Mouse (Mus musculus) lung, postnatal 25 days (tissue): ENCODE measurements around the gene Tubb4b.
"Not testable (repeated sequence)": the region's sequence is repeated elsewhere in the genome, so short reads cannot be mapped to it uniquely, and the experiment has no call there.

Experiments used
- DNase-seq: peaks from one replicate; pipeline ENCODE4 v3.0.0; 2022; ENCODE audit warnings: low spot score

Tubb4b gene

GRCm38 (mm10) chr2:25224492-25224765, at the start of gene Tubb4b:
TSS of gene Tubb4b (minus strand) at chr2:25224702.
- DNase-seq, result no peak

GRCm38 (mm10) chr2:25273010-25273409, 48.5 kb upstream of the Tubb4b start:
- no peak for DNase-seq

GRCm38 (mm10) chr2:25272515-25272914, 48.0 kb upstream of the Tubb4b start:
- no peak for DNase-seq

- DNase-seq, result peak; percentile 97
Measured at GRCm38 (mm10) chr2:25271827-25272511, 47.5 kb upstream of the Tubb4b start, which contains the start of the genes Ssna1 and Anapc2. TSS of gene Ssna1 (minus strand) at chr2:25272438. TSS of gene Anapc2 (plus strand) at chr2:25272478.

GRCm38 (mm10) chr2:25267746-25268309, 43.3 kb upstream of the Tubb4b start:
- DNase-seq, result no peak

- no peak for DNase-seq
Measured at GRCm38 (mm10) chr2:25267241-25267640, 42.7 kb upstream of the Tubb4b start.

GRCm38 (mm10) chr2:25266720-25267119, 42.2 kb upstream of the Tubb4b start:
- DNase-seq, result no peak

GRCm38 (mm10) chr2:25265897-25266656, 41.6 kb upstream of the Tubb4b start:
- DNase-seq, result no peak

- no peak for DNase-seq
Measured at GRCm38 (mm10) chr2:25264851-25265250, 40.3 kb upstream of the Tubb4b start.

- no peak for DNase-seq
Measured at GRCm38 (mm10) chr2:25264286-25264660, 39.8 kb upstream of the Tubb4b start.

GRCm38 (mm10) chr2:25263623-25264285, 39.3 kb upstream of the Tubb4b start:
- DNase-seq, result no peak

- no peak for DNase-seq
Measured at GRCm38 (mm10) chr2:25262795-25263622, 38.5 kb upstream of the Tubb4b start.

- DNase-seq, result peak; percentile 98
Measured at GRCm38 (mm10) chr2:25262291-25262767, 37.8 kb upstream of the Tubb4b start, which contains the start of gene Tprn. TSS of gene Tprn (plus strand) at chr2:25262618.

- no peak for DNase-seq
Measured at GRCm38 (mm10) chr2:25261870-25262269, 37.4 kb upstream of the Tubb4b start.

GRCm38 (mm10) chr2:25258887-25259286, 34.4 kb upstream of the Tubb4b start:
- no peak for DNase-seq

GRCm38 (mm10) chr2:25257250-25257649, 32.7 kb upstream of the Tubb4b start:
- DNase-seq, result not testable (repeated sequence)

GRCm38 (mm10) chr2:25256443-25257109, 32.1 kb upstream of the Tubb4b start:
- peak; percentile 61 for DNase-seq

GRCm38 (mm10) chr2:25255284-25255779, 30.8 kb upstream of the Tubb4b start, which contains the start of gene Tmem203:
TSS of gene Tmem203 (plus strand) at chr2:25255439.
- peak; percentile 89 for DNase-seq

GRCm38 (mm10) chr2:25252331-25252730, 27.8 kb upstream of the Tubb4b start:
- DNase-seq, result no peak

- peak; percentile 46 for DNase-seq
Measured at GRCm38 (mm10) chr2:25246183-25247072, 21.9 kb upstream of the Tubb4b start, which contains the start of gene AL732309.1. TSS of gene AL732309.1 (minus strand) at chr2:25246863.
